Mouse (Mus musculus): ENCODE measurements around the gene Smg6.

Gene Smg6

DNA sequence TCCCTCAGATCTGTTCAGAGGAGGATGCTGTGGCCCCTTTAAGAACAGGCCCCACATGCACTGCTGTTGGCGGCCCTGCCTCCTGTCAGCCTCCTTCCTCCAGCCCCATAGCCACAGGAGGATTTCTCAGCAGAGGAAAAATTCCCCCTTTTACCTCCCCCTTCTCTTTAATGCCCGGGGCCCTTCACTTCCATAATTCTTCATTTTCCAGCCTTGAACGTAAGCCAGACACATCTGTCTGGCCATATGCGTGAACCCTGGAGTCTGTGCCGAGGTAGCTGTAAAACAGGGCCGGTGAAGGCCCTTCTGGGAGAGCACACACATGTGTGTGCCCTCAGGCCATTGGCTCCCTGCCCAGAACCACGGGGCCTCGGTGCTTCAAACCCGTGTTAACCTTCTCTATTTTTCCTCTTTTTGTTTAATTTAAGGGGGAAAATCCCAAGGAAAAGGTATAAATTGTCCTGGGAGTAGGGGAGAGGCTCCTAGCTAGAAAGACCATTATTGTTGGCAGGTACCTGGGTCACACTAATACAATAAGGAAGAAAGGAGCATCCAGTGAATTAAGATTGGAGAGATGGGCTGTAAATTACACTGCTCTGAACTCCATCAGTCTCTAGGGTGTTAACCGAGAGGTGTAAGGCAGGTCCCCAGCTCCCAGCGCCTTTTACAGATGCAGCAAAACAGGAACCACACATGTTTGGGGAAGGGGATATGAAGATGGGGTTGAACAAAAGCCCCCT lies 221.7 kb downstream of the Smg6 start:
- no peak for DNase-seq (ENCODE audit: low read depth, low spot score)

DNA sequence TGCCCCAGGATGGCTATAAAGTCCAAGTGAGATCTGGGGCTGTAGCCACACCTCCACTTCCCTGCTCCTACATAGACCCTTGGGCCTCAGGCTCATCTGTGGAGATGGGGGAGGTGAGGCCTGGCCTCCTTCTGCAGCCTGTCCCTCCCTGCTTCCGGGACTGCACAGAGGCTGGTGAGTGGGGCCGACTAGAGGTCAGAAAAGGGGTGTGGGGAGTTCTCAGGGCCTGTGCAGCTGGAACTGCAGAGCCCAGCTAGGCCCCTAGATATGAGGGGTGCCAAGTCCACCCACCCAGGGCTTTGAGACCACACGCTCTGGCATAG lies 222.2 kb downstream of the Smg6 start:
- no peak for DNase-seq (ENCODE audit: low read depth, low spot score)

DNA sequence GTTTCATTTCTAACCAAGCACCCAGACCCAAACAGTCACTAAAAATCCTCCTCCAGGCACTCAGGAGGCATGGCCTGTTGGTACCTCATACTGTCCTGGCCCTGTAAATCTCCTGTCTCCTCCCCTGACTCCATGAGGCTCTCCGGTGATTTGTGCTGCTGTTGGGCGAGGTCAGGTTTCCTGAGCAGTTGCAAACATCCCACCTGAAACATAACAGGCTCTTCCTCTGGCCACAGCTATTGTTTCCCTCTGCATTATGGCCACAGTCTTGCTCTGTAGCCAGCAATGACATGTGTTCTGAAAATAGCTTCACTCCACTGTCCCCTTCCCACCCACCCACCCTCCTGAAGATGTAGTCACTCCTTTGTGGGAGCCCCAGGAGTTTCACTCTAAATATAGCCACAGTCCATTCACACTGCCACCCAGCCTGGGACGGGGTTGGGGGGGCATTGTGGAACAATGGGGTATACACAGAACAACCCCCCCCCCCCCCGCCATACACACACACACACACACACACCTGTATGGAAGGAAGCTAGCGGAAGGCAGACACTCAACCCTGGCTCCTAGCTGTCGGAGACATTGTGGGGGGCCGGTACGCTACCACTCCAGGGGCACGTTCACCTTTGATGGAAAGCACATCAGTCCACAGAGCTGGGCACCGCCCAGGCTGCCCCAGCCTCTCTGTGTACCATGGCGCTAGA lies 222.9 kb downstream of the Smg6 start:
- no peak for DNase-seq (ENCODE audit: low read depth, low spot score)

GRCm38 (mm10) chr11:75150346-75150745 lies 224.7 kb downstream of the Smg6 start:
- DNase-seq (ENCODE audit: low read depth, low spot score) = no peak

- DNase-seq (ENCODE audit: low read depth, low spot score) = peak; percentile 94
Measured at GRCm38 (mm10) chr11:75152603-75153557, 227.3 kb downstream of the Smg6 start.

DNA sequence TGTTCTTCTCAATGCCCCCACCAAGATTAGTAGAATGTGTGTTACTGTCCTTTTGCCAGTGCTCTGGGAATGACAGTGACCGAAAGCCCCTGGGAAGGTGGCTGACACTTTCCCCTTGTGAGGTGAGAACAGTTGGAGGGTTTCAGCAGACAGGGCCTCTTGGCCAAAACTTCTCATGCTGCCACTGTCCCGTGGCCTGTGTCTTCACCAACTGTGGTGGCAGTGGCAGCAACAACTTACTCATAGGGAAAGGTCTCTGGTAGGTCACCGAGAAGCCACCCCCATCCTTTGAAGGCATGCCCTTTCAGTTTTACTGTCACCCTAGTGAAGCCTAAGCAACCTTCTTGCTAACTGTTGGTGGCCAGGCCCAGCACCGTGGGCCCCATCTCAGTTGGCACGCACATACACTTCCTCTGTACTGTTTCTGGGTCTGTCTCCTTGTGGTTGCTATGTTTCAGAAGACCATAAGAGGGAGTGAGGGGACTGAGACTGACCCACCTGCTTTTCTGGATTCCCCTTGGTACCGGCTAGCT lies 228.5 kb downstream of the Smg6 start:
- no peak for DNase-seq (ENCODE audit: low read depth, low spot score)

GRCm38 (mm10) chr11:75155985-75156384 lies 230.4 kb downstream of the Smg6 start:
- DNase-seq (ENCODE audit: low read depth, low spot score) = peak; percentile 53

DNA sequence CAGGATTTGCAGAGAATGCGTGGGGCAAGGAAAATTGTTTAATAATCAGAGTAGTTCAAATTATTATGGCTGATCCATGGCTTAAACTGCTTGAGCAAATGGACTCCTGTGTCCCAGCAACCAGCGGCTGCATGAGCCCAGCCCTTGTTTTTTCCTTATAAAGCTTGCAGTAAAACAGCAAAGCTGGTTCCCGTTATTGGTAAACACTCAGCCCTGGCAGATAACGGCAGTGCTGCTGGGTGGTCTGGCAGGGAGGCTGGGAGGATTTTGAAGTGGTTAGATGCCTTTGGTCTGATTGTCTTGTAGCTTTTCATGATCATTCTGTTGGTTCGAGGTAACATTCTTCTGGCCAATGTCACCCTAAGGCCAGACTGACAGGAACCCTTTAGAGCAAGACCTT lies 230.8 kb downstream of the Smg6 start:
- DNase-seq (ENCODE audit: low read depth, low spot score) = no peak

- peak; percentile 39 for DNase-seq (ENCODE audit: low read depth, low spot score)
Measured at GRCm38 (mm10) chr11:75157037-75157436, 231.4 kb downstream of the Smg6 start.

DNA sequence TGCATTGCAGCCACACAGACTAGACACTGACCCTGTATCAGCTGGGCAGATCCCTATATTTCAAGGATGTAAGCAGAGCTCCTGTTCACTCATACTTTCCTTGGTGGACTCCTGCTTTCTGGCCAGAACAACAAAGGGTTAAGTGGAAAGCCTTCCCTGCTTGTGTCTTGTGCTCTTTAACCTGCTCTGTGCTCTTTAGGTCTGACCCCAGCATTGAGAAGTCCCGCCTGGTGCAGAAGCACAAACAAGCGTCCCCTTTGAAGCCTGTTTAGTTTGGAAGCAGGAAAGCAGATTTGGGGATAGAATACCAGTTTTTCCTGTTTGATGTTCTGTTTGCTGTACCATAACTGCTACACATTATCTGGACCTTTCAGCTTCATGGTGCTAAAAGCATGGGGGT lies 232.3 kb downstream of the Smg6 start:
- no peak for DNase-seq (ENCODE audit: low read depth, low spot score)

GRCm38 (mm10) chr11:75158432-75158831 lies 232.8 kb downstream of the Smg6 start:
- no peak for DNase-seq (ENCODE audit: low read depth, low spot score)

DNA sequence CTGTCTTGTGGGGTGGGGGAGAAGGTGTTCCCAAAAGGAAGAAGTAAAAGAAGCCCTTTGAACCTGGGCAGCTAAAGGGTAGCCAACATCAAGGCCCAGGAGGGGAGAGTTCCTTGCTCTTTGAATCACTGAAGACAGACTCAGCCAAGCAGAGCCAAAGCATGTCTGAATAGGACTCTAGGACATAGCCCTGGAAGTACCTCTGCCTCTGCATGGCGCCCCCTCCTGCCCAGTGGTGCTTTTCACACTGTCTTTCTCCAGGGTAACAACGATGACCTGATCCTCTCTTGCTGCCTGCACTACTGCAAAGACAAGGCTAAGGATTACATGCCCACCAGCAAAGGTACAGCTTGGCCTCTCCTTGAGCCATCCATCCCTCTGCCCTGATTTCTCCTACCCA lies 233.9 kb downstream of the Smg6 start:
- no peak for DNase-seq (ENCODE audit: low read depth, low spot score)

GRCm38 (mm10) chr11:75160954-75161353 lies 235.3 kb downstream of the Smg6 start:
- no peak for DNase-seq (ENCODE audit: low read depth, low spot score)

GRCm38 (mm10) chr11:75161417-75162008 lies 235.9 kb downstream of the Smg6 start:
- no peak for DNase-seq (ENCODE audit: low read depth, low spot score)

- DNase-seq (ENCODE audit: low read depth, low spot score) = no peak
Measured at GRCm38 (mm10) chr11:75162591-75163080, 237.0 kb downstream of the Smg6 start.

GRCm38 (mm10) chr11:75163379-75163778 lies 237.8 kb downstream of the Smg6 start:
- DNase-seq (ENCODE audit: low read depth, low spot score) = no peak

- no peak for DNase-seq (ENCODE audit: low read depth, low spot score)
Measured at GRCm38 (mm10) chr11:75164051-75164450, 238.4 kb downstream of the Smg6 start.

DNA sequence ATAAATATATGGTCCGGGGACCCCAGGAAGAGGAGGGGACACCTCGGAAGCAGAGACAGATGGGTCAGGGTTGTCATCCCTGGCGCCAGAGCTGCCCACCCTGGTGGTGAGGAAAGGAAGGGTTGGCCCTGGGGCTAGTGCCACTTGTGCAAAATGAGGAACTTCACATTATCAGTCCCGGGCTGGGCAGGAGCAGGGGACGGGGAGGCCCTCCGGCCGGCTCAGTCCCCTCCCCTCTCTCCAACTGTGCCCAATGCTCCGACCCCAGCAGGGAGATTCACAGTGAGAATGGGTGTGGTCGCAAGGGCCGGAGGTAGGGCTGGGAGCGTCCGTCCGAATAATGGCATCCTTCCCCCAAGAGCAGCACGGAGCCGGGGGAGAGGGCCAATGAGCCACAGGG lies 239.1 kb downstream of the Smg6 start:
- DNase-seq (ENCODE audit: low read depth, low spot score) = no peak

DNA sequence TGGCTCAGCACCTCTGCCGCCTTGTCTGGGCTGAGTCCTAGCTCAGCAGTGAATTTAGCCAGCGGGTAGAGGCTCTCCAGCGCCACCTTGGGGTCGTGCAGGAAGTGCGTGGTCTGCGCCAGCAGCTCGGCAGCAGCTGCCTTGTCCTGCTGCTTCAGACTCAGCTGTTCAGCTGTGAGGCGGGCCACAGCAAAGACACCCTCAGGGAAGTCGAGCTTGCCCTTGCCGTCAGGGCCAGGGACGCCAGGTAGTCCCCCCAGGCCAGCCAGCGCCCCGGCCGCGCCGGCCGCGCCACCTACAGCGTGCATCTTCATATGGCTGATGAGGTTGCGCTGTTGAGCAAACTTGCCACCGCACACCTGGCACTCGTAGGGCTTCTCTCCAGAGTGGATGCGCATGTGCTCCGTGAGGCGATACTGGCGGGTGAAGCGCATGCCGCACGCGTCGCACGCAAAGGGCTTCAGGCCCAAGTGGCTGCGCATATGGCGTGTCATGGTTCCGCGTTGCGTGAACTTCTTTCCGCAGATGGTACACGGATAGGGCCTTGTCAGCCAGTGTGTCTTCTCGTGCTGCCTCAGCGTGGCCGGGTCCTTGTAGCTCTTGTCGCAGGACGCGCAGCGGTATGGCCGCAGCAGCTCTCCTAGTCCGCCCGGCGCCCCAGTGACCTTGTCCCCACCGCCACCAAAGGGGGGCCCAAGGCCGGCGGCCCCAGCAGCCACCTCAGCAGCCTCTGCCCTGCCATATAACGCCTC lies 240.0 kb downstream of the Smg6 start:
- DNase-seq (ENCODE audit: low read depth, low spot score) = peak; percentile 80

DNA sequence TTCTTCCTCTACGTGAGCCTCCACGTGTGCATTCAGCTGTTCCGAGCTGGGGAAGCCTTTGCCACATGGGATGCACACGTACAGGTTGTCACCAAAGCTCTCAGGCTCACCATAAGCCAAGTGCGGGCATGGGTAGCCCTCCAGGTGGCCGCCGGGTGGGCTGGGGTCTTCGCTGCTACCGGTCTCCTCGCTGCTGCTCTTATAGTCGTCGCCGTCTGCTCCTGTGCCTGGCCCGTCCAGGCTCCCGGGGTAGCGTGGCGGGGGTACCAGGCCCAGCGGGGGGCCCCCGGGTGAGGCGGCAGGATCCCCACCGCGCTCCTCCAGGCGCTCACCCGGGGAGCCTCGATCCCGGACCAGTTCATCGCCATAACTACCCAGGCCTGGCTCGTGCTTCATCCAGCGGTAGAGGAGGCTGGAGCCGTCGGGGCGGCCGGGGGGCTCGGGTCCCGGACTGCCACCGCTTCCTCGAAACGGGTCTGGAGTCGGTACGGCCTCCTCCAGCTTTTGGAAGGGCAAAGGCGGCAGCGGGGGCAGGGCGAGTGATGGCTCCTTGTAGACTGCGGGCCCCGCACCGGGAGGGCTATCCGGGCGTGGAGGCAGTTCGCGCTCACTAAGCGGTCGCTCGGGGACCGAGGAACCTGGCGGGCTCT lies 240.7 kb downstream of the Smg6 start:
- DNase-seq (ENCODE audit: low read depth, low spot score) = no peak
